Mouse (Mus musculus): ENCODE data around the gene Gm10985. TPM values are rescaled to one million over a fixed set of nuclear protein-coding genes. Genes with fewer than 3 reads are reported as not detected.

Gene Gm10985
- not detected in 2 replicates for total RNA-seq (2021)
- long read RNA-seq, result 0 reads

GRCm38 (mm10) chr3:53844786-53845185 lies at the start of gene Gm10985:
Gene Gm10985 (plus strand): TSS chr3:53845086.
- DNase-seq, result no peak

- DNase-seq, result no peak
Observed at GRCm38 (mm10) chr3:53796933-53797332, 48.0 kb upstream of the Gm10985 start.

- DNase-seq, result no peak
Observed at GRCm38 (mm10) chr3:53799671-53800070, 45.2 kb upstream of the Gm10985 start.

- DNase-seq, result no peak
Observed at GRCm38 (mm10) chr3:53813421-53813977, 31.4 kb upstream of the Gm10985 start.

GRCm38 (mm10) chr3:53834238-53834637 lies 10.6 kb upstream of the Gm10985 start:
- no peak for DNase-seq

GRCm38 (mm10) chr3:53846206-53846928 lies 1.5 kb downstream of the Gm10985 start:
- no peak for DNase-seq

GRCm38 (mm10) chr3:53847726-53848125 lies 2.8 kb downstream of the Gm10985 start:
- DNase-seq, result no peak

GRCm38 (mm10) chr3:53848262-53848661 lies 3.4 kb downstream of the Gm10985 start:
- no peak for DNase-seq

- DNase-seq, result no peak
Observed at GRCm38 (mm10) chr3:53854261-53854660, 9.4 kb downstream of the Gm10985 start.

- no peak for DNase-seq
Observed at GRCm38 (mm10) chr3:53854831-53855230, 9.9 kb downstream of the Gm10985 start.

GRCm38 (mm10) chr3:53863383-53864220 lies 18.7 kb downstream of the Gm10985 start, which contains the start of gene Ufm1:
Gene Ufm1 (minus strand): TSS chr3:53863830.
- DNase-seq, result peak; percentile 91

- DNase-seq, result no peak
Observed at GRCm38 (mm10) chr3:53868212-53868611, 23.3 kb downstream of the Gm10985 start.

- DNase-seq, result no peak
Observed at GRCm38 (mm10) chr3:53869263-53869662, 24.4 kb downstream of the Gm10985 start.

- DNase-seq, result no peak
Observed at GRCm38 (mm10) chr3:53870482-53870881, 25.6 kb downstream of the Gm10985 start.

- DNase-seq, result no peak
Observed at GRCm38 (mm10) chr3:53871596-53871995, 26.7 kb downstream of the Gm10985 start.

GRCm38 (mm10) chr3:53890619-53891540 lies 46.0 kb downstream of the Gm10985 start:
- no peak for DNase-seq

Other genes with a start within 250 kb of the Gm10985 start
- 0.15 and 0.57 TPM in 2 replicates for gene Frem2, start 187.7 kb upstream of the Gm10985 start, total RNA-seq (2021)
- 85.5 and 88.0 TPM in 2 replicates for gene Ufm1, start 18.7 kb downstream of the Gm10985 start, total RNA-seq (2021)

Measured in adrenal gland, postnatal 25 days (tissue).